Mouse (Mus musculus): ENCODE results near the gene Ccdc12.
A peak's percentile ranks its signal among the peaks of the same experiment; 100 is the strongest.

Gene Ccdc12

GRCm38 (mm10) chr9:110649775-110650174, 6.5 kb upstream of the Ccdc12 start:
- no peak for DNase-seq

GRCm38 (mm10) chr9:110651931-110652722, 4.2 kb upstream of the Ccdc12 start:
- peak; percentile 80 for DNase-seq

GRCm38 (mm10) chr9:110652963-110653654, 3.2 kb upstream of the Ccdc12 start:
- no peak for DNase-seq

GRCm38 (mm10) chr9:110653655-110654461, 2.4 kb upstream of the Ccdc12 start, which contains the start of gene Nbeal2:
TSS of gene Nbeal2 (minus strand) at chr9:110654161.
- DNase-seq, result peak; percentile 97 to 99

GRCm38 (mm10) chr9:110654726-110655650, 1.3 kb upstream of the Ccdc12 start:
- DNase-seq, result no peak

GRCm38 (mm10) chr9:110655651-110656007, 674 bp upstream of the Ccdc12 start:
- DNase-seq, result no peak

- DNase-seq, result peak; percentile 84 to 90
Observed at GRCm38 (mm10) chr9:110657474-110658078, 1.3 kb downstream of the Ccdc12 start.

- DNase-seq, result no peak
Observed at GRCm38 (mm10) chr9:110659521-110659920, 3.2 kb downstream of the Ccdc12 start.

- DNase-seq, result no peak
Observed at GRCm38 (mm10) chr9:110660208-110660607, 3.9 kb downstream of the Ccdc12 start.

- DNase-seq, result no peak
Observed at GRCm38 (mm10) chr9:110660856-110661612, 4.7 kb downstream of the Ccdc12 start.

- no peak for DNase-seq
Observed at GRCm38 (mm10) chr9:110662844-110663243, 6.5 kb downstream of the Ccdc12 start.

GRCm38 (mm10) chr9:110665912-110666311, 9.6 kb downstream of the Ccdc12 start:
- DNase-seq, result peak; percentile 59 to 61

- DNase-seq, result no peak
Observed at GRCm38 (mm10) chr9:110666374-110666773, 10.1 kb downstream of the Ccdc12 start.

- no peak for DNase-seq
Observed at GRCm38 (mm10) chr9:110667219-110667836, 11.0 kb downstream of the Ccdc12 start.

- no peak for DNase-seq
Observed at GRCm38 (mm10) chr9:110668601-110669293, 12.4 kb downstream of the Ccdc12 start.

GRCm38 (mm10) chr9:110669785-110670184, 13.5 kb downstream of the Ccdc12 start:
- DNase-seq, result no peak

- DNase-seq, result peak; percentile 79 to 84
Observed at GRCm38 (mm10) chr9:110672462-110673106, 16.3 kb downstream of the Ccdc12 start.

- no peak for DNase-seq
Observed at GRCm38 (mm10) chr9:110673107-110673752, 16.9 kb downstream of the Ccdc12 start.

- DNase-seq, result no peak
Observed at GRCm38 (mm10) chr9:110676492-110676911, 20.2 kb downstream of the Ccdc12 start.

All from kidney, postnatal 36 days (tissue).